Mouse (Mus musculus): Measurements from ENCODE around the gene Sec16b.

DNA sequence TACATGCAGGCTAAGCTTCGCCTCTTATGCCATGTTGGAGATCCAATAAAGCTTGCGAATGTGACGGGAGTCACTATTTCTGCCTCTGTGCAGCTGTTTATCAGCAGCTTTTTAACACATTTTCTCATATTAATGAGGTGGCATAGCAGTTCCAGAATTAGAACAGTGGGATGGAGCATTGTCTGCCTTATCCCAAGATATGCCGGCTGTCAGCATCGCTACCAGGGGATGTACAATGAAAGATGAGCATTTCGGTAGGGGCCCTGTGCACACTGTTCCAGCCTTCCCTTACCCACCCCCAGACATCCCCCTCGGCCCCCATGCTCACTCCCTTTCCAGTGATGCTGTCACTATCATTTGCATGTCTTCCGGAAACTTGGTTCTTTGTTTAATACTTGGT lies 71.8 kb downstream of the Sec16b start:
- TF ChIP-seq GATA1 (IDR thresholded peaks at IDR 0.05; ENCODE audit: borderline replicate concordance, low read length) (no peak), FLI1 (IDR thresholded peaks at IDR 0.05; ENCODE audit: low read length) (no peak)
